Mouse (Mus musculus) liver, postnatal 0 days (tissue): ENCODE results near the gene Lrrfip1.

Source experiments
- CTCF ChIP-seq: sonication (generic); IDR thresholded peaks from 2 replicates; pipeline ENCODE4 v1.5.1; 2016; ENCODE audit warnings: antibody characterized with exemption, low read depth
- EP300 ChIP-seq: IDR thresholded peaks from 2 replicates; pipeline ENCODE4 v1.6.1; 2016; ENCODE audit warnings: antibody characterized with exemption, low read depth, mild to moderate bottlenecking

DNA sequence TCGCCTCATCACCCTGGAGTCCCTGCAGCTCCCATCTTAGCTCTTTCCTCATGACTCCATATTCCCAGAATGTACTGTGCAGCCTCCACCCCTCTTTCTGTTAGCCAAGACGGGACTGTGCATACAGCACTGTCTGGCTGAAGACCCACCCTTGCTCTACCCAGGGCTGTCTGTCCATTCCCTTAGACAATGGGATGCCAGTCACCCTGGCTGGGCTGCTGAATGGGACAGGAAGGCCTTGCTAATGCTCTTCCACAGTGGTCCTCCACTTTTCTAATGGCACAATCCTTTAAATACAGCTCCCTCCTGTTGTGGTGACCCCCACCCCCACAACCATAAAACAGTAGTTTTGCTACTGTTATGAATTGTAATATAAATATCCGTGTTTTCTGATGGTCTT is 12.8 kb downstream of the Lrrfip1 start:
- TF ChIP-seq CTCF (no peak), EP300 (no peak)
